Mouse (Mus musculus) midbrain, embryonic 12.5 days (tissue): ENCODE data around the gene Olfr298. TPM values are rescaled to one million over a fixed set of nuclear protein-coding genes. Genes with fewer than 3 reads are reported as not detected.

ENCODE experiments used
- ATAC-seq: fragments of 200-750 bp; cut with Nextera tagmentation; 2 replicates; pipeline ENCODE4 v1.8.0; 2017; ENCODE audit warnings: low read depth, moderate TSS enrichment, moderate library complexity; ENCODE audit not compliant: low FRiP score
- H3K27ac ChIP-seq: fragments of 300-500 bp; sonication (generic); replicated peaks from 2 replicates; pipeline ENCODE4 v1.5.1; 2016; ENCODE audit warnings: mild to moderate bottlenecking
- H3K27me3 ChIP-seq: fragments of 300-500 bp; sonication (generic); 2 replicates; pipeline ENCODE4 v1.6.1; 2016; ENCODE audit warnings: mild to moderate bottlenecking
- H3K36me3 ChIP-seq: fragments of 300-500 bp; sonication (generic); 2 replicates; pipeline ENCODE4 v1.6.1; 2016
- H3K4me1 ChIP-seq: fragments of 300-500 bp; sonication (generic); 2 replicates; pipeline ENCODE4 v1.6.1; 2016
- H3K4me2 ChIP-seq: fragments of 300-500 bp; sonication (generic); replicated peaks from 2 replicates; pipeline ENCODE4 v1.6.1; 2016; ENCODE audit warnings: mild to moderate bottlenecking, moderate library complexity
- H3K4me3 ChIP-seq: fragments of 300-500 bp; sonication (generic); 2 replicates; pipeline ENCODE4 v1.5.1; 2016; ENCODE audit warnings: mild to moderate bottlenecking
- H3K9ac ChIP-seq: fragments of 300-500 bp; sonication (generic); replicated peaks from 2 replicates; pipeline ENCODE4 v1.6.1; 2016; ENCODE audit warnings: mild to moderate bottlenecking, moderate library complexity
- H3K9me3 ChIP-seq: fragments of 300-500 bp; sonication (generic); 2 replicates; pipeline ENCODE4 v1.6.1; 2016; ENCODE audit warnings: mild to moderate bottlenecking
- WGBS: fragments of 180-500 bp; shearing (Covaris S2); methylation state at CpG from one replicate; pipeline ENCODE4 v1.1.7; 2016; 5-methylcytosine and 5-hydroxymethylcytosine counted together
- polyA plus RNA-seq: library from polyadenylated mRNA; unstranded; fragments of >200 nt; fragmentation: Nextera tagmentation; extraction: Ambion mirVana; gene quantifications from 2 replicates; pipeline ENCODE4 v1.2.1, GENCODE M21; 2016

Gene Olfr298
- polyA plus RNA-seq, result not detected in 2 replicates

GRCm38 (mm10) chr7:86492384-86492783 is at the start of gene Olfr298:
TSS of gene Olfr298 (minus strand) at chr7:86492484.
- H3K9me3 ChIP-seq, result no peaks in the 10 kb centered on the region
- 81% methylated on average over 1 of the region's 1 CpGs for WGBS
- no peaks in the 10 kb centered on the region for H3K36me3 ChIP-seq
- no peak within 1 kb of the TSS for H3K4me2 ChIP-seq
- ATAC-seq, result no peak
- H3K27me3 ChIP-seq, result no peaks in the 10 kb centered on the region
- H3K4me3 ChIP-seq, result no peak within 1 kb of the TSS
- H3K27ac ChIP-seq, result no peak within 1 kb of the TSS
- no peaks in the 10 kb centered on the region for H3K4me1 ChIP-seq
- H3K9ac ChIP-seq, result no peak within 1 kb of the TSS

- Histone ChIP-seq H3K4me2 (no peak within 1 kb of the TSS), H3K36me3 (no peaks in the 10 kb centered on the region), H3K4me1 (no peaks in the 10 kb centered on the region), H3K4me3 (no peak within 1 kb of the TSS), H3K9me3 (no peaks in the 10 kb centered on the region), H3K27ac (no peak within 1 kb of the TSS), H3K27me3 (no peaks in the 10 kb centered on the region), H3K9ac (no peak within 1 kb of the TSS)
- no peak for ATAC-seq
These were observed 27.4 kb upstream of the Olfr298 start, which contains the start of gene Olfr297 for GRCm38 (mm10) chr7:86519668-86520067. TSS of gene Olfr297 (plus strand) at chr7:86519968.

- 81% methylated on average over 1 of the region's 1 CpGs for WGBS
- H3K4me3 ChIP-seq, result no peak within 1 kb of the TSS
- H3K9ac ChIP-seq, result no peak within 1 kb of the TSS
- no peaks in the 10 kb centered on the region for H3K4me1 ChIP-seq
- H3K9me3 ChIP-seq, result no peaks in the 10 kb centered on the region
- H3K27ac ChIP-seq, result no peak within 1 kb of the TSS
- no peaks in the 10 kb centered on the region for H3K36me3 ChIP-seq
- H3K27me3 ChIP-seq, result no peaks in the 10 kb centered on the region
- no peak within 1 kb of the TSS for H3K4me2 ChIP-seq
- ATAC-seq, result no peak
These were observed 32.7 kb downstream of the Olfr298 start, which contains the start of gene Olfr299 for GRCm38 (mm10) chr7:86459621-86460020. TSS of gene Olfr299 (plus strand) at chr7:86459921.

Other genes starting within 250 kb of the Olfr298 start
- gene Vmn2r76, start 246.2 kb downstream of the Olfr298 start, polyA plus RNA-seq, result not detected in 2 replicates
- not detected in 2 replicates for gene Olfr310, start 215.3 kb downstream of the Olfr298 start, polyA plus RNA-seq
- not detected in 2 replicates for gene Olfr309, start 178.8 kb downstream of the Olfr298 start, polyA plus RNA-seq
- gene Olfr308, start 166.9 kb downstream of the Olfr298 start, polyA plus RNA-seq, result not detected in 2 replicates
- gene Olfr307, start 154.9 kb downstream of the Olfr298 start, polyA plus RNA-seq, result not detected in 2 replicates
- gene Olfr305, start 125.6 kb downstream of the Olfr298 start, polyA plus RNA-seq, result not detected in 2 replicates
- not detected in 2 replicates for gene Olfr304, start 105.8 kb downstream of the Olfr298 start, polyA plus RNA-seq
- gene Olfr303, start 94.7 kb downstream of the Olfr298 start, polyA plus RNA-seq, result not detected in 2 replicates
- gene Olfr301, start 88.6 kb downstream of the Olfr298 start, polyA plus RNA-seq, result not detected in 2 replicates
- not detected in 2 replicates for gene Olfr299, start 32.6 kb downstream of the Olfr298 start, polyA plus RNA-seq
- not detected in 2 replicates for gene Olfr297, start 27.5 kb upstream of the Olfr298 start, polyA plus RNA-seq
- not detected in 2 replicates for gene Olfr295, start 91.4 kb upstream of the Olfr298 start, polyA plus RNA-seq
- gene Olfr294, start 124.2 kb upstream of the Olfr298 start, polyA plus RNA-seq, result not detected in 2 replicates
- gene Olfr293, start 156.6 kb upstream of the Olfr298 start, polyA plus RNA-seq, result not detected in 2 replicates
- not detected in 2 replicates for gene Olfr292, start 195.8 kb upstream of the Olfr298 start, polyA plus RNA-seq